Mouse (Mus musculus) fibroblast of lung, adult 2 months (primary cell): Measurements from ENCODE around the gene Slc41a3.

ENCODE experiments used
- DNase-seq: peaks from one replicate; pipeline ENCODE4 v3.0.0-alpha.2; 2011; ENCODE audit warnings: low read depth

Slc41a3 gene

DNA sequence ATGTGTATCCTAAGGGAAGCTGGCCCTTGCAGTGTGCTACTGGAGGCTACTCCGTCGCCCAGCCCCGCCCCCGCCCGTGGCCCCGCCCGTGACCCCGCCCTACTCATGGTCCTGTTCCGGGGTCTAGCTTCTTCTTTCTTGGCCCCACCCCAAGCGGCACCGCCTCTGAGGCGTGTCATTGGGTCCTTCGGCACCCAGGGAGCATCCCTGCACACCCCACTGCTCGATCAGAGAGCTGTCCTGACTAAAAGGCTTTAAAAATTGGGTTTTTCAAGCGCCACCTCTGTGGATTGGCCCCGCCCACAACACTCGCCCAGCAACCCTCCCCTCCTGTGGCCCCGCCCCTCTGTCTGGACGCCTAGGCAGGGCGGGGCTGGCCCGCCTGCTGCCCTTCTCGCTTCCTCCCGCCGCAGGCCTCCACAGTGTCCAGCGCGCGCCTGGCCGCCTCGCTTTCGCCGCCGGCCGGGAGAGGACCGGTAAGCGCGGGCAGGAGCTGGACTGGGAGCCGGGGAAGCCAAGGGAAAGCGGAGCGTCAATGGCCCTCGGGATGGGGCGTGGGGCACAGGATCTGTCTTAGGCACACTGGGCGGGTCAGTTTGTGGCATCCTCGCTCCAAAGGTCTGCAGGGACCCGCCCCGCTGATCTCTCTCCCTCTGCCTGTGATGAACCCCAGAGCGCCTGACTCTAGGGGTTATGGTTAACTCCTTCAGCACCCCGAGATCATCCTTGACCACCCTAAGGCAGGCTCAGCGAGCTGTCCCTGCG lies at the start of gene Slc41a3:
Slc41a3 (plus strand) TSS at position 193 of the 765 bp plus-strand sequence.
- DNase-seq, result peak; percentile 65

DNA sequence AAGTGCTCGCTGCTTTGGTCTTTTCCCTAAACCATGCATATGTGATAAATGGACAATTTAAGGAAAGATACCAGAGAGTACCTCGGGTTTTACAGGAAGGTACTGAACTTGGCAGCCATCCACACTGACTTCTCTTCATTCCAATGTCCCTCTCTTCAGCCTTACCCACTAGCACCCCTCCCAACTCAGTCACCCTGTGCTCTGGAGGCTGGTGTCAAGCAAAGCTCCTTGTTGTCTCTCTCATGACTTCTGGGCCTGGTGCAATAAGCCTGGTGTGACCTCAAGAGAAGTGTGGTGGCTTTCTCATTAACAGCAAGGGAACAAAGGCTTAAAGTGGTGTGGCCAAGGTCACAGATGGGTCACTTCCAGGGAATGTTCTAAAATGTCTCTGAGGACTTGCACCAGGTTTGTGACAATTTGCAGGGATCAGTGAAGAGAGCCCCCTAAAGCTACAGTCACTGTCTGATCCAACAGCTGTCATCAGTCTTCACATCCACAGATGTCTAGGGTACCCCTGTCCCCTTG lies 47.9 kb upstream of the Slc41a3 start:
- DNase-seq, result no peak

DNA sequence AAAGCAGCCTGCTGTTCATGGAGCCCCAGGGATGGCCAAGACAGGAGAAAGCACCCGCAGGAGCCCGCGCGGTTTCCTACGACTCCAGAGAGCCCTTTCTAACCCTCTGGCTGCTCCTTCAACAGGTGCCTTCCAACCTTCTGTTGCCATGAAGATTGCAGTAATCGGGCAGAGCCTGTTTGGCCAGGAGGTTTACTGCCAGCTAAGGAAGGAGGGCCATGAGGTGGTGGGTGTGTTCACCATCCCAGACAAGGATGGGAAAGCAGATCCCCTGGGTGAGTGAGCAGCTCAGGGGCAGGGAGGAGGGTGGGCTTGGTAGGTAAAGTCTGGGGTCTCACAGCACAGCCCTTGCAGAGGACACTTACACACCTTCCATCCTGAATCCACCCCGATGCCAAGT lies 47.4 kb upstream of the Slc41a3 start:
- DNase-seq, result no peak

DNA sequence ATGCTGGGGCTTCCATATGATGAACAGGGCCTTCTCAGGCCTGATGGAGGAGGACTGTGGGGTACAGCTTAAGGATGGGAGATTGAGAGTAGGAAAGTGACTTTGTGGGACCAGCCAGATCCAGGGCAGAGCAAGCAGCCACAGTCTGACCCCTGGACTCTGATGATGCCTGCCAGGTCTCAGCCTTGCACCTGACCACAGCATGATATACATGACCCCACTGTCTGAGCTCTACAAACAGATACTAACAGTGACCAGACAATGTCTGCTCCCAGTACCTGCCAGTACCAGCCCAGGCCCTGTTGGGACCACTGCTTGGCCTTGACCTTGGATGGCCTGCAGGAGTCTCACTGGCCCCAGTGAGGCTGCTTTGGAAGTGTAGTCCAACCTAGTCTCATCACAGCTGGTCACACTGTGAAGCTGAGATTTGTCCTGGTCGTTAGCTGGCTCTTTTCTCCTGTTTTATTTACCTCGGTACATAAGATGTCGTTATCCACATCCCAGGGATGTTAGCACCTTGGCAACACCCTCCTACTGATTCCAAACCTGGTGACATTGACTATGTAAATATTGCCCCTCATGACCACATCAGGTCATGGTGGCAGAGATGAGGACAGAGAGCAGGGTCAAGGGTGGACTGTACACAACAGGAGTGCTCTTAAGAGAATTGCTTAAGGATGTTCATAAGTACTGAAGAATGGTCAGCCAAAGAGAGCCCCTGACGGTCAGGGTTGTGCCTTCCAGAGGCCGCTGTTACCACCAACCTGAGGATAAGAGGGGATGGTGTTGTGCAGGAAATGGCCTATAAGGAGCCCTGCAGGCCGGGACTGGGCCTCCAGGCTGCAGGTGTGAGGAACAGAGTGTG lies 46.5 kb upstream of the Slc41a3 start:
- DNase-seq, result no peak

DNA sequence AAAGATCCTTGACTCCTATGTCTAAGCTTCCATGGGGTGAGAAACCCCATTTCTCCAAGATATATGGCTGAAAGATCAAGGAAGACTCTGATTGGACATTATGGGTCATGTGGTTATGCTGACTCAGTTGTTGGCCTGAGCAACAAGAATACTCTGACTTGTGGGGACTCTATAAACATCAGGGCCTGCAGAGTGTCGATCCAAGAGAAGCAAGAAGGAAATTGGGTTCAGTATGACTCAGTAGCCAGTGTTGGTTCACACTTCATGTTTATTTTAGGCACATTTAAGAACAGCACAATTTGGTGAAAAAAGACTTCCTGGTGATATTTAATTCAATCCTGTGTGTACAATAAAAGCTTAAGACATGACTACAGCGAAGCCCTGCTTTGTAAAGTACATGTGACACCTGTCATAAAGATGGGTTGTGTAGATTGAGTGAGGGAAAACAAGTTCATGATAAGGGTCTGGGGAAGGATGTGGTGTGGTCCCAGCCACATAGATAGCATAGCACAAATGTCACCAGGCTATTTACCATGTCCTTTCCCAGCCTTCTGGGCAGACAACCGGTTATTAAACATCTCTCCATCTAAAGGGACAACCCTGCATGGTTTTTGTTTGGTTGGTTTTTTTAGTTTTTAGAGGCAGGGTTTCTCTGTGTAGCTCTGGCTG lies 44.0 kb upstream of the Slc41a3 start:
- no peak for DNase-seq

DNA sequence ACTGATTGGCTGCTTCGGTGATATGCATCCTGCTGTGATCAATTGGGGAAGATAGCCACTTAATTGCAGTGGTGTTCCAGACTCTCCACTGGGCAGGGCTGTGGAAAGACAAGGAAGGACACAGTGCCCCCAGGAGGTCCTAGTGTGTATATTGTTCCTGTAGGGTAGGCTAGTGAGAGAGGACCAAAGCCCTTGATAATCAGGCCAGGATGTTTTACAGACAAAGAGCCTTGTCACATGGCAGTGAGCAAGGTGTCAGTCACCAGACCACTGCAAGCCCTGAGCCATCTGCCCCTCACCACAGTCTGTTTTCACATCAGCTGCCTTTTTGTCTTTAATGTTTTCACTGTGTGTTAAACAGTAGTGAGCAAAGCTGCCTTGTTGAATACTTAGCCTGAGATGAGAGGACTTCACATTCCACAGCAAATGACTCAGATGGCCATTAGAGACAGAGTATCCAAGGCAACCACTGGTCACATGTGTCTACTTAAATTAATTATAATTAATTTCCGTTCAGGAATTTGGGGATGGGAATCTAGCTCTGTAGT lies 43.2 kb upstream of the Slc41a3 start:
- DNase-seq, result no peak

DNA sequence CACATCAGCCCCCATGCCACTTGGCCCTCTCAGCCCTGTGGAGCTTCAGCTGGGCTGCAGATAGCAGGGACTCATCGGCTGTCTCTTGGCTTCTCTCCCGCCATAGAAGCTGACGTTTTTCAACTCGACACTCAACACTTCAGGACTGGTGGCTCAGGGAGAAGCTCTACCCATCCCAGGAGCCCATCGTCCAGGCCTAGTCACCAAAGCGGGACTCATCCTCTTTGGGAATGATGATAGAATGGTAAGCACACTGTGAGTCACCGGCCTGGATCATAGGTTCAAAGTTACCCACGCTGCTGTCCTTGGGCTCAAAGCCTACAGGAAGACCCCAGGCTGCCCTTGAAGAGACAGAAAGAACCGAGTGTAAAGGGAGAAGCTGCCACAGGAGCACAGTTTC lies 40.3 kb upstream of the Slc41a3 start:
- DNase-seq, result no peak

DNA sequence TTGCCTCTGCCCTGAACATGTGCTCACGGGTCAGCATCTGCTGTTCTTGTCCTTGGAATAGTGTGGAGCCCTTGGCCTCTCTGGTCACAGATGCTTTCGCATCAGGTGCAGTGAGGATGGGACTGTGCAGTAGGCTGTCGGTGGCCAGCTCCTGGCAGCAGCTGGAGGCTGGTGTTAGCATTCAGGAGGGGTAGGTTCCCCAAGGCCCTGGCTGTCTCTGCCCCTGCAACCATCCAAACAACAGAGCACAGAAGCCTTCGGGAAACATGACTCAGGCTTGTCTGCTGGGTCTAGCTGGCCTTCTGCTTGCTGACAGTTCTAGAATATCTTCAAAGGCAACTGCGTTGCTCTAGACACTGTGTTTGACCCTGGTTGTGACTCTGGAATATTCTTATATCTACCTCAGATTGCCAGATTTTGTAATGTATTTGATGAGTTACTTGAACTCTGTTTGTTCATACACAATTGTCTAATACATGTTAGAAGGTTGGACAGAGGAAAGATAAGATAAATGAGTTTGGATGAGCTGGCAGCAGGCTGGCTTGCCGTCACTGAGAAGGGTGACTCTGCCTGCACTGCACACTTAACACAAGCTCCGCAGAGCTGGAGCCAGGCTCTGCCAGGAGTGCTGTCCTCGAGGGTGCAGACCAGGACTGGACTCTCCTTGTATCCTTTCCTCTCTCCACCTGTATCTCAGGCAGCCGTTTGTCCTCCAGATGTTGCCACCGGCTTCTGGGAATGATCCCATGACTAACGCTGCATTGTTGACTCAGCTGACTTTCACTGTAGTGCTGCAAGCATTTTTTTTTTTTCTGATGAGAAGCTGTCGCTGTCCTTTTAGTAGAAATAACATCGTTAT lies 38.9 kb upstream of the Slc41a3 start:
- no peak for DNase-seq

DNA sequence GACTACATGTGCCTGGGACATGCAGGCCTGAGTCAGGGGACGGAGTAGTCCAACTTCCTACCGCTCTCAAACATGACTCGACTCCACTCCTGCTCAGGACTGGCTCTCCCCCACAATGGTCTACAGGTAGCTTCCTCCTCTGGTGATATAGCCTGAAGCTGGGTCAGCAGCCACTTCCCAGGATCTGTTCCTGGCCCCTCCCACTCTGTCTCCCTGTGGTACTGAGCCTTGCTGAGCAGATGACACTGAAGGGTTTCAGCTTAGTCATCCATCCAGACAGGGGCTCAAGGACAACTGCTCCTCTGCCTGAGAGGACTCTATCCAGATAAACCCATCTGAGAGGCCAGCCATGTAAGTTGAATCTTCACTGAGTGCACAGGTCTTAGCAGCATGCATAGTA lies 37.0 kb upstream of the Slc41a3 start:
- no peak for DNase-seq

DNA sequence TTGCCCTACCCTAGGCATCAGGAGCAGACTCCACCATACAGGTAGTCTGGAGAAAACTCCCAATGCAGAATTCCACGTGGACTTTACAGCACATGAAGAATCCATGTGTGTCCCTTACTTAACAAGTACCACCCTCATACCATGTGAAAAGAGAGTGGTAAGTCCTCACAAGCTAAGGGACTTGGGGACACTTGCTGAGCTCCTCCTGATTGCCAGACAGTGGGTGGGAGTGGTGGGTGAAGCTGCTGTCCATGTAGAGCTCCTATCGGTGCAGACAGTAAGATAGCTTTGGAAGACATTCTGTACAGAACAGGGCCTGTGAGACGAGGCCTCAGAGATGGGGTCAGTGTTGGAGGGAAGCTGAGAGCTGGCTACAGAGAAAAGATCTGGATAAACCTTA lies 36.6 kb upstream of the Slc41a3 start:
- no peak for DNase-seq

DNA sequence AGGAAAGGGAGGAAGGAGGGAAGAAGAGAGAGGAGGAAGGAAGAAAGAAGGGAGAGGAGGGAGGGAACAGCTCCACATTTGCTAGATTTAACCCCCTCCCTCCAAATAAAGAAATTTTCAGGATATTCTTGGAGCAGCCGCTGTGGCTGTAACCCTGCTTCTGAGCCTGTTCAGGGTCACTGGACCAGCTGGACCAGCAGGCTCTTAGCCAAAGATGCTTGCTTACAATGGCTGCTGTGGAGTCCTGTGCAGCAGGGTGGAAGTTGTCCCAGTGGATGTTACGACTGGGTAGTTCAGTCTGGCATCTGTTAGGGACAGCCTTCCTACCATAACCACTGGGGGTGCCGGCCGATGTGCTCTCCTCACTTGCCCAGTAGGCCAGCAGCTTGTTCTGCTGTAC lies 35.8 kb upstream of the Slc41a3 start:
- DNase-seq, result no peak

DNA sequence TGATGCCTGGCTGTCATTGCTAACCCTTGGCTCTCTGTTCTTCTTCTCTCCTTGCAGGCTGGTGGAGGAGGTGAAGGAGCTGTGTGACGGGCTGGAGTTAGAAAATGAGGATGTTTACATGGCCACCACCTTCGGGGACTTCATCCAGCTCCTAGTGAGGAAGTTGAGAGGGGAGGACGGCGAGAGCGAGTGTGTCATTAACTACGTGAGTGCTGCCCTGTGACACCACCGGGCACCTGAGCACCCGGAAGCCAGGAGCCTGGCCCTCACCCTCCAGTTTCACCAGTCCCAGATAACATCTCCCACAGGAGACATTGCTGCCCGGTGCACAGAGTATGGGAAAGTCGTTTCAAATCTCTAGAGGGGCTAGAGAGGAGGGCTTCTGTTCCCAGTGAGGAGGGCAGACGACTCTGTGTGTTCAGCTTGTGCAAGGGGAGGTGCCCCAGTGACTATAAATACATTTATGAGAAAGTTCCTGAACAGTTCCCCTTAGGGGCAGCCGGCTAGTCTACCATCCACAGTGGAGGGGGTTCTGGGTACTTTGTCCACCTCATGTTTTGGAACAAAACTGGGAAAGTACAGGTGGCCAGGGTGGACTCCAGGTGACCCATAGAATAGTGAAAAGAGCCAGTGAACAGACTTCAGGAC lies 34.7 kb upstream of the Slc41a3 start:
- no peak for DNase-seq

DNA sequence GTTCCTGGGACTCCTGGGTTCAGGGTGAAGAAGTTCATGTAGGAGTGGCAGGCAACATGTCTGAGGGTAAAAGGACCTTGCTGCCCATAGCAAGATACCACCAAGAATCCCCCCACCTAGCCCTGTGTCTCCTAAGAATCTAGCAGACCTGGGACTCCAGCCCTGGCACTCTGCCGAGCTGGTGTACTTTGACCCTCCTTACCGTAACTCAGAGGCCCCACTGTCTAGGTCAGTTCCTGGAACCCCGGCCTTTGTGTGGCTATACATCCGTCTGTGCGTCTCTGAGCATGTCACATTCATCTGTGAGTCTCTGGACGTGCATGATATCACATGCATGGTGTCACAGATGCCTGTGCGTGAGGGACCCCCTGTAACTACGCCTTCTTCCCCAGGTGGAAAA lies 34.1 kb upstream of the Slc41a3 start:
- DNase-seq, result no peak

DNA sequence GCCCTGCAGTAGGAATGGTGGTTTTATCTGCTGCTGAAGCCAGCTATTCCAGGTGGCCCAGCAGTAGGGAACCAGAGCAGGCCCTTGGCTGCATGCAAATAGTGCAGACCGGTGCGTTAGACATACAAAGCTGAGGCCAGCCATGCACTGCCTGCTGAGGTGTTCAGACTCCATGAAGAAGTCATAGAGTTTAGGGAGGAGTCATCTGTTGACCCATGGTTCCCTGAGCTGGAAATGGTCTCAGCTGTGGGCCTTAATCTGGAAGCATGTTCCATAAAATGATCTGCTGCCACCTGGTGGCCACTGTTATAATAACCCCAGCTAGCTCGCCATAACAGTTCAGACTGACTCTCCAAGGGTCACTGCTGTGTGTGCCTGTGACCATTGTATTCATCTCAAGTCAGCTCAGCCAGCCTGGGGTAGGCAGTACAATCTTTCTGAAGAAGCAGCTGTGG lies 29.2 kb upstream of the Slc41a3 start:
- no peak for DNase-seq

DNA sequence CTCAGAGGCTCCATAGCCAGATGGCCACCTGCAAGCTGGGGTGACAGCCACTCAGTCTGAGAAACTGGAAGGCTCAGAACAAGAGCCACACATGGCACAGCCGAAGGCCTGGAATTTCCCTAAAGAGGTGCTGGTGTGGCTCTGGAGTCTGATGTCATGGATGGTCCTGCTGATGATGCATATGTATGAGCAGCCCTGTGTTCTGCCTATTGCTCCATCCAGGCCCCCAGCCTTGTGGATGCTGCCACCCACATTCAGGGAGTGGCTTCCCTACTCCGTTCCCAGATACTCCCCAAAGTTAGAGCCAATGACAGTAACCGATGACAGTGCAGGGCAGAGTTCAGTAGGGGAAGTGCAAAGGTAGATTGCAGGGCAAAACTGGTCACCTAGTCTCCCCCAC lies 26.4 kb upstream of the Slc41a3 start:
- no peak for DNase-seq

DNA sequence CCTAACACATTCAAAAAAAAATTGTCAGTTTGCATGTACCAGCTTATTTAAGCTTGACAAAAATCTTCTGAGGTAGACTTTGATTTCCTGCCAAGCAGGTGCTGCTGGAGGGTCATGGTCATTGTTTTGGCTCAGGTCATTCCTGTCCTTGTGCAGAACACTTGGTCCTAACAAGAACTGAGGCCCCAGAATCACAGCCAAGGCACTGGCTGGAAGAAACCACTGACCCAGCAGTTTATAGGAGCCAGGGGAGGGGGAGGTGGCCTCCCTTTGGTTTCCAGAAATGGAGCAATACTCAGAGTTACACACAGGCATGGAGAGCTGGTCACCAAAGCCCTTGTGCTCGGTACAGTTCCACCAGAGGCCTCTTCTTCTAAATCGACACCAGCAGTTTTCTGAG lies 22.2 kb upstream of the Slc41a3 start:
- DNase-seq, result no peak

DNA sequence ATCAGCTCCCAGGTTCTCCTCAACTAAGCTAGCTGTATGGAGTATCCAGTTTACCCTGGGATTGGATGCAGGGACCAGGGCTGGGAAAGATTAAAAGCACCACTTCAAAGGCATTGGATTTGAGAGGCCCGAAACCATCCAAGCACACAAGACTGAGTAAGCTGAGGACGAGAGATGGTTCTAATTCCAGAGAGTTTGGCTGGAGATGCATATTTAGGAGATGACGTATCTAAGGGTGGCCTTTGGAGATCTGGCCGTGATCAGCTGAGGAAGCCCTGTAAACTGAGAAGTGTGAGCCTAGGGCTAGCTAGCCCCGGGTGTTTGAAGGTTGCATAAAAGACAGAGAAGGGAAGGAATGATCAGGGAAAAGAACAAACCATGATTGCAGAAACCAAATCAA lies 16.4 kb upstream of the Slc41a3 start:
- no peak for DNase-seq

DNA sequence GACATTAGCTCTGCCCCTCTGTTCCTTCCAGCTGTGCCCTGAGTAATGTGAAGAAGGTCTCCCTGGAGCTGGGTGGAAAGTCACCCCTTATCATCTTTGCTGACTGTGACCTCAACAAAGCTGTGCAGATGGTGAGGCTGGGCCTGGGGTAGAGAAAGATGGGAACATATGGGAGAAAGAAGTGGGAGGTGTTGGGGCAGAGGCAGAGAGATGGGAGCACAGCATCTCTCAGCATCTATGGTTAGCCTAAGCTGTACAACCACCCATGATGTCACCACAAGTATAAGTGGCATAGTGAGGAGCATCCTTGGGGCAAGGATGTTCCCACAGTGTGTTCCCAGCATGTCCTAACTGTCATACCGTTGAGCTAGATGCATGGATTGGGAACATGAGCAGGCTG lies 13.8 kb upstream of the Slc41a3 start:
- DNase-seq, result no peak

DNA sequence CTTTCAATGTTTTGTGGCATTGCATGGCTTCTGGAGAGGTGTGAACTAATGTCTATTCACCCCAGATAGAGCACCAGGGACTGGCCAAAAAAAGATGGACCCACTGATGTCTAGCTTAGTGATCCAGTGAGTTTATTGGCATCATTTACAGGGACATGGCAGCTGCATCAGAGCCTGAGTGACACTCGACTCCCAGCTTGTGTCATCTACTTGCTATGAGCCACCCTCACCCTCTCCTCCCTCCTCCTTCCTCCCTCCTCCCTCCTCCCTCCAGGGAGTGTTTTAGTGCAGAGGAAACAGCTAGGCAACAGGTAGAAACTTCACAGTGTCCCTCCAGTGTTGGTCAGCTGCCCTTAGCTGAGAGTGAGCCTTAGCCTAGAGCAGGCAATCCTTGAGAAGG lies 9.6 kb upstream of the Slc41a3 start:
- no peak for DNase-seq

DNA sequence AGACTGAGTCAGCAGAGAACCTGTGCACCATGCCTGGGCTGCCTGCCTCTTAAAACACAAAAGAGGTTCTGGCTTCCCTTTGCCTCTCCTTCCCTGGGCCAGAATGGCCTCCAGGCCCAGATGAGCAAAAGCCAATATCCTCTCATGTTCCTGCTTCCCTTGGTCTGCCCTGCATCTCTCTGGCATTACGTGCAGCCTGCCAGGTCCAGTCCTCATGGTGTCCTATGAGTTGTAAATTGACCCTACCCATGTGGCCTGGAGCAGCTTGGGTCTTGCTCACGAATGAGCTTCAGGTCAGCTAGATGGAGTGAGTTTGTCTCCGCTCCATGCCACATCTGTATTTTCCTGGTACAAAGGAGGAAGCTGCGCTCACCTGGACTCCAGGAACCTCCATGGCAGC lies 7.5 kb upstream of the Slc41a3 start:
- DNase-seq, result no peak

DNA sequence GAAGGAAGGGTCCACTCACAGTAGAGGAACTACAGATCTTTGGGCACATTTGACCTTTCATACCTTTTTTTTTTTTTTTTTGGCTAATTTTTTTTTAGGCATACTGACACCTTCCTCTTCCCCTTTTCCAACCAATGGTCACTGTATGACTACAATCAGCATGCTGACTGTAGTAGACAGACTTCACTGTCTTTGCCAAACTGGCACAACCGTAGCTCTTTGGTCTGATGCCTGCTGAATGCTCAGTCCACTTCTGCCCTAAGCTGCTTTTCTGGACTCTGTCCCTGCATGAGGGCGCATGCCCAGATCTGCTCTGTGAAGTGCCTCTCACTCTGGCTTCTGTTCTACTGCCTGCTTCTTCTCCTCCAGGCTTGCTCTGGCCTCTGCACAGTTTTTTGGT lies 6.9 kb upstream of the Slc41a3 start:
- DNase-seq, result no peak
